Mouse (Mus musculus): ENCODE results near the gene Anp32b. TPM values are rescaled to one million over a fixed set of nuclear protein-coding genes. Genes with fewer than 3 reads are reported as not detected.
A peak's percentile ranks its signal among the peaks of the same experiment; 100 is the strongest.

Gene Anp32b
- 37.2 and 38.6 TPM in 2 replicates for polyA plus RNA-seq (2012; rRNA removed)

DNA sequence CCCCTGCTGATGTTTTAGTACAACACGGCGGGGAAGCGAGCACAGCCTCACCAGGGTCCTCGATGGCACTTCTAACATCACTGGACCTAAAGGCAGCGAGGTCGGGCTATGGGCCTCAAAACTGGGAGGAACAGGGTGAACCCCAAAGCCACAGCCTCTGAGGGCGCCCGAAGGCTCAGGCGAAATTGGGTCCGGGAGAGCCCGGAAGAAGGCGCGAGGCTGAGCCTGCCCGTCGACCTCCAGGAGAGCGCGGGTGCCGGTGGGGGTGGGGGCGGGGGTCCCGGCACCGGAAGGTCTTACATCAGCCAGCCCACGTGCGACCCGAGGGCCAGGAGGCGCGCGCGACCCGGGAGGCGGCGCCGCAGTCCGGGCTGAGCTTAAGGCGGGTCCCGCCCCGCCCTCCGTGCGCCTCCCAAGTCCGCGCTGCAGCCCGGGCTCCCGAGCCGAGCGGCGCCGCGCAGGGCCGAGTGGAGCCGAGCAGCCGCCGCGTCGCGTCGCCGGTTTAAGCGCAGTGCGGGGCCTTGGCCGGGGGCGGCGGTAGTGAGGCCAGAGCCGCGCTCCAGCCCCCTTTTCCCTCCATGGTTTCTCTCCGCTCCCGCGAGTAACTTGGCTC, at the start of gene Anp32b:
TSS of gene Anp32b (plus strand) at position 384 of the 613 bp plus-strand sequence.
- peaks cover 3% of the 10 kb centered on the region for H3K4me1 ChIP-seq (ENCODE audit: control insufficient read depth, insufficient read depth, low read length)
- H3K27ac ChIP-seq (ENCODE audit: insufficient read depth, low read length), result peak within 1 kb of the TSS; percentile 99
- TF ChIP-seq CTCF (IDR thresholded peaks at IDR 0.05; ENCODE audit: extremely low read depth, insufficient read depth, low read length) (peak; percentile 23; the same call in 1 of the 2 replicates), POLR2A (IDR thresholded peaks at IDR 0.05; ENCODE audit: extremely low read depth, insufficient read depth, low read length) (no peak)
- peak within 1 kb of the TSS; percentile 41 for H3K4me3 ChIP-seq (ENCODE audit: insufficient read depth, low read length)

- H3K27ac ChIP-seq (ENCODE audit: insufficient read depth, low read length), result no peak overlapping the region
- no peaks in the 10 kb centered on the region for H3K4me1 ChIP-seq (ENCODE audit: control insufficient read depth, insufficient read depth, low read length)
- TF ChIP-seq POLR2A (IDR thresholded peaks at IDR 0.05; ENCODE audit: extremely low read depth, insufficient read depth, low read length) (no peak), CTCF (IDR thresholded peaks at IDR 0.05; ENCODE audit: extremely low read depth, insufficient read depth, low read length) (no peak)
- no peak overlapping the region for H3K4me3 ChIP-seq (ENCODE audit: insufficient read depth, low read length)
Measured at GRCm38 (mm10) chr4:46404042-46404795, 46.5 kb upstream of the Anp32b start.

DNA sequence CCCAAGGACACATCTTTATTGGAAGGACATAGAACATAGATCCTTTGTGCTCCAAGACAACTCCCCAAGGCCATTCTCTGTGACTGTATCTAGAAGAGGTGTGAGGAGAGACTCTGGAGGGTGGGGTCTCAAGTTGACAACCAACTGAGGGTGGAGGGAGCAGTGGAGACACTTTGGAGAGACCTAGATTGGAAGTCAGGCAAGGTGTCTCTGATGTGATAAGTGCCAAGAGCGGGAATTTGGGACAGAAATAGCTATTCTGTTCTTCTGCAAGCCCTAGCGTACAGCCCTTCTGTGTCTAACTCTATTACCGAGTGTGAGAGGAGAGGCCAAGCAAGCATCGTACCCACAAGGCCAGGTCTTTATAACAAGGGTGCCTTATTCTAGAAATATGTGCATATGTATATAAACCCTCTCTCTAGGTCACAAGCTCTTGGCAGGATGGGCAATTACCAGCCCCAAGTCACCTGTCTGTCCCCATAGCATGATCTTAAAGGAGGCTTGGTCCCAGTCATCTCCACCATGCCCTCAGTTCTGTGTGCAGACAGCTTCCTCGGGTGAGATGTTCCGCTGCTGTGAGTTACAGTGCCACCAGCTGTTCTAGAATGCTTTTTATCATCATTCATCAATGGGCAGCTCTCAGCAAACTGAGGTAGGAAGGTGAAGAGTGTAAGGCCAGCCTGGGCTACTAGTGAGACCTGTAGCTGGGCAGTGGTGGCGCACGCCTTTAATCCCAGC, 43.6 kb upstream of the Anp32b start:
- H3K4me1 ChIP-seq (ENCODE audit: control insufficient read depth, insufficient read depth, low read length), result no peaks in the 10 kb centered on the region
- TF ChIP-seq POLR2A (IDR thresholded peaks at IDR 0.05; ENCODE audit: extremely low read depth, insufficient read depth, low read length) (no peak), CTCF (IDR thresholded peaks at IDR 0.05; ENCODE audit: extremely low read depth, insufficient read depth, low read length) (no peak)

GRCm38 (mm10) chr4:46410677-46411076, 40.0 kb upstream of the Anp32b start:
- TF ChIP-seq POLR2A (IDR thresholded peaks at IDR 0.05; ENCODE audit: extremely low read depth, insufficient read depth, low read length), result no peak
- no peak for TF ChIP-seq CTCF (IDR thresholded peaks at IDR 0.05; ENCODE audit: extremely low read depth, insufficient read depth, low read length)
- H3K4me3 ChIP-seq (ENCODE audit: insufficient read depth, low read length), result no peak overlapping the region
- H3K4me1 ChIP-seq (ENCODE audit: control insufficient read depth, insufficient read depth, low read length), result no peaks in the 10 kb centered on the region
- H3K27ac ChIP-seq (ENCODE audit: insufficient read depth, low read length), result no peak overlapping the region

More for the DNA sequence above, 43.6 kb upstream of the Anp32b start:
- Histone ChIP-seq H3K27ac (ENCODE audit: insufficient read depth, low read length) (no peak overlapping the region), H3K4me3 (ENCODE audit: insufficient read depth, low read length) (no peak overlapping the region)

- TF ChIP-seq POLR2A (IDR thresholded peaks at IDR 0.05; ENCODE audit: extremely low read depth, insufficient read depth, low read length), result no peak
- TF ChIP-seq CTCF (IDR thresholded peaks at IDR 0.05; ENCODE audit: extremely low read depth, insufficient read depth, low read length), result no peak
- Histone ChIP-seq H3K4me1 (ENCODE audit: control insufficient read depth, insufficient read depth, low read length) (no peaks in the 10 kb centered on the region), H3K4me3 (ENCODE audit: insufficient read depth, low read length) (no peak overlapping the region), H3K27ac (ENCODE audit: insufficient read depth, low read length) (no peak overlapping the region)
Measured at GRCm38 (mm10) chr4:46411489-46411888, 39.2 kb upstream of the Anp32b start.

DNA sequence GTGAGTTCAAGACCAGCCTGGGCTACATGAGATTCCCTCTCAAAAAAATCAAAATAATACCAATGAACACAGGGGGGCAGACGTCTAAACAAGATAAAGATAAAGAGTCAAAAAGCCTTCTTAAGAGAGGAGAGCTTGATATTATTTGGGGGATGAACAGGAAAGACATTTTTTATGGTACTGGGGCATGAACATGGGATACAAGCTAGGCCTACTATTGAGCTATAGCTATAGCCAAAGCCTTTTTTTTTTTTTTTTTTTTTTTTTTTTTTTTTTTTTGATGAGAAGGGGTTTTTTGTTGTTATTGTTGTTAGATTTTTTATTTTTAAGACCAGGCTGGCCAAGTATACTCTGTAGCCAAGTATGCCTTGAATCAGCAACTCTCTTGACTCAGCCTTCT, 38.6 kb upstream of the Anp32b start:
- TF ChIP-seq CTCF (IDR thresholded peaks at IDR 0.05; ENCODE audit: extremely low read depth, insufficient read depth, low read length) (no peak), POLR2A (IDR thresholded peaks at IDR 0.05; ENCODE audit: extremely low read depth, insufficient read depth, low read length) (no peak)
- no peak overlapping the region for H3K27ac ChIP-seq (ENCODE audit: insufficient read depth, low read length)
- H3K4me3 ChIP-seq (ENCODE audit: insufficient read depth, low read length), result no peak overlapping the region
- H3K4me1 ChIP-seq (ENCODE audit: control insufficient read depth, insufficient read depth, low read length), result no peaks in the 10 kb centered on the region

GRCm38 (mm10) chr4:46413406-46413805, 37.3 kb upstream of the Anp32b start, which contains the start of gene Hemgn:
Gene Hemgn (minus strand): TSS chr4:46413506.
- no peaks in the 10 kb centered on the region for H3K4me1 ChIP-seq (ENCODE audit: control insufficient read depth, insufficient read depth, low read length)
- H3K4me3 ChIP-seq (ENCODE audit: insufficient read depth, low read length), result no peak within 1 kb of the TSS
- H3K27ac ChIP-seq (ENCODE audit: insufficient read depth, low read length), result no peak within 1 kb of the TSS
- TF ChIP-seq CTCF (IDR thresholded peaks at IDR 0.05; ENCODE audit: extremely low read depth, insufficient read depth, low read length), result no peak
- TF ChIP-seq POLR2A (IDR thresholded peaks at IDR 0.05; ENCODE audit: extremely low read depth, insufficient read depth, low read length), result no peak

DNA sequence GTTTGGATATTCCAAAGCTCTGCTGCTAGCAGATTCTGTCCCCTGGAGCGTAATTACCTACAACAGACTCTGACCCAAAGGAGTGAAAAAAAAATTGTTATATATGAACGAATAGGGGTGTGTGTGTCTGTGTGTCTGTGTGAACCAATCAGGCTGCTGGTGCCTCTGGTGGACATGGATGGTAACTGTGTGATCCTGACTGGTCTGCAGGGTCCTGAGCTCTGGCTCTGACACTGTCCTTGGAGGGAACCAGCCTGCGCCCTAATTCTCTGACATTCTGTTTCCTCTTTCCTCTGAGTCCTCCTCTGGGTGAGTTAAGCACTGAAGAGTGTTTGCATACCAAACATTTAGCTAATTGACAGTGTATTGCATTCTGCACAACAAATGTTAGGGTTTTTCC, 33.2 kb upstream of the Anp32b start:
- H3K27ac ChIP-seq (ENCODE audit: insufficient read depth, low read length), result no peak overlapping the region
- no peak for TF ChIP-seq POLR2A (IDR thresholded peaks at IDR 0.05; ENCODE audit: extremely low read depth, insufficient read depth, low read length)
- no peak for TF ChIP-seq CTCF (IDR thresholded peaks at IDR 0.05; ENCODE audit: extremely low read depth, insufficient read depth, low read length)
- H3K4me1 ChIP-seq (ENCODE audit: control insufficient read depth, insufficient read depth, low read length), result no peaks in the 10 kb centered on the region
- no peak overlapping the region for H3K4me3 ChIP-seq (ENCODE audit: insufficient read depth, low read length)

GRCm38 (mm10) chr4:46418851-46419250, 31.9 kb upstream of the Anp32b start:
- TF ChIP-seq POLR2A (IDR thresholded peaks at IDR 0.05; ENCODE audit: extremely low read depth, insufficient read depth, low read length) (no peak), CTCF (IDR thresholded peaks at IDR 0.05; ENCODE audit: extremely low read depth, insufficient read depth, low read length) (no peak)
- no peak overlapping the region for H3K4me3 ChIP-seq (ENCODE audit: insufficient read depth, low read length)
- H3K4me1 ChIP-seq (ENCODE audit: control insufficient read depth, insufficient read depth, low read length), result no peaks in the 10 kb centered on the region
- no peak overlapping the region for H3K27ac ChIP-seq (ENCODE audit: insufficient read depth, low read length)
